Mouse (Mus musculus): Measurements from ENCODE around the gene Tagln3. TPM values are rescaled to one million over a fixed set of nuclear protein-coding genes. Genes with fewer than 3 reads are reported as not detected.

The Tagln3 gene
- 100 to 1,000 TPM; 282 to 335 (median 308) TPM for total RNA-seq (2022)

DNA sequence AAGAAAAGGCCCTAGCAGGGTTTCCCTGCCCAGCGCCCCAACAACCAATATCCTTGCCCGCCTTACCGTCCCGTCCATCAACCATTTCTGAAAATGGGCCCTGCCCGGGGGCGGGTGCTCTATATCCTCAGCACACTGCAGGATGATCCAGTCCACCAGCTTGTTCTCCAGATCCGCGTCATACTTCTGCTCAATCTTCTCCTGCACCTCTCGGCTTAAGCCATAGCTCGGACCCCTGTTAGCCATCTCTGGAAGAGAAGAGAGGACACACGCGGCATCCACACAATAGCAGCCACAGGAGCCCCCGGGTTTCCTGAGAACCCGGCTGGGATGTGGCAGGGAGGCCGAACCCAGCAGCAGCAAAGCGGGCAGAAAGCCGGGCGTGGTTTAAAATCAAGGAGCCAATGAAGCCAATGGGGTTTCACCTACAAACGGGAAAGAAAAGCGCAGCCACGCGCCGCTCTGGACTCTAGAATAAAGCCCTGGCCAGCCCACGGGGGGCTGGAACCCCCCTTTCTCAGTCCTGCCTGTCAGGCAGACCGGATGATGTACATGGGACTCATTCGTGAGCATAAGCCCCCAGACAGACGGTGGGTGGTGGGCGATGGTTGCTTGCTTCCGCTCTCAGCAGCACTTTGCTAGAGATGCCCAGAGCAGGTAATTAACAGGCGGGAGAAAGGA, at the start of gene Tagln3:
TSS of gene Tagln3 (minus strand) at position 548 of the 681 bp plus-strand sequence.
- peak; percentile 75 to 77 for DNase-seq (ENCODE audit: low spot score in 2 of 2)

DNA sequence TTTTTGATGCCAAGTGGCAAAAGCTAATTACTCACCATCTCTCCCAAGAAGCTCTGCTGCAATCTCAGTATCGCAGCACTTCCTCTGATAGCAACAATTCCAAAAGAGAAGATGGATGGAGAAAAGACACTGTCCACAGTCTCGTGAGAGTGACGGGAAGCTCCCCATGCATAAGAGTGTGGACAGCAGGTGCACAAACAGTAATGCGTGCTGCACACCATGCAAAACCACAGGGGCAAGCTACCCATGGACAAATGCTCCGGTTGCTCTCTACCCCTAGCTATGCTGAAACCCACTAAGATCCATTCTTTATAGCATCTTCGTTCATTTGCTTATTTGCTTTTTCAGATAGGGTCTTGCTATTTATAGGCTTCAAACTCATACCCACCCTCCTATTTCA, 46.5 kb upstream of the Tagln3 start:
- no peak for DNase-seq (ENCODE audit: low spot score in 2 of 2)

DNA sequence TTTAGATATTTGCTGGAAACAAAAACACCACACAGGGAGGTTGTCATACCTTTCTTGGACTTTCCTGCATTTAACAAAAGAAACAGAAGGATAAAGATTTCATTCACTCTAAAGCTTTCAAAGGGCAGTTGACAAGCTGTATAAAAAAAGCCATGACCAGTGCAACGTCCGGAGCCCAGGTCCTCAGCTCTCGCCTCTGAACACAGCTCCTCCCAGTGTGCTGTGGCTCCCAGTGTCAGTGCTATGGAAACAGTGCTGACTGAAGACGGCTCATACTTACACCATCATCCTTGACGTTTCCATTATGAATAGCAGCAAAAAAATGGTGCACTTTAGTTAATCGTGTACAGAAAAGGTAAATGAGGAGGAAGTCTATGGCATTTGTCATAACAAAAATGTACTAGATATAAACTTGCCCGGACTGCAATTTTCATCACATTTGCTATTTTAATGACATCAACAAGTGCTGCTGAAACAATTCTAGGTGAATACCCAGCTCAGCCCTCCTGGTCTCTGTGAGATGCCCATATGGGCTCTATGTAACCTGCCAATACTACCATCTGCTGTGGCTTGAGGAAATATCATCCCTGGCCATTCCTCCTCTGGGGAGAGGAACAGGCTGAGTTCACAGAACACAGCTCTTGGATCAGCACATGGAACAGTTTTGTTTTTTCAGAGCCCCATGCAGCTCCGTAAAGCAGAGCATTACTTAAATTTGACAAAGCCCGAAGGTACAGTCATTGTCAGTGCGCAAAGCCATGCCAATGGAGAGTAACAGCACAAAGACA, 43.6 kb upstream of the Tagln3 start:
- no peak for DNase-seq (ENCODE audit: low spot score in 2 of 2)

DNA sequence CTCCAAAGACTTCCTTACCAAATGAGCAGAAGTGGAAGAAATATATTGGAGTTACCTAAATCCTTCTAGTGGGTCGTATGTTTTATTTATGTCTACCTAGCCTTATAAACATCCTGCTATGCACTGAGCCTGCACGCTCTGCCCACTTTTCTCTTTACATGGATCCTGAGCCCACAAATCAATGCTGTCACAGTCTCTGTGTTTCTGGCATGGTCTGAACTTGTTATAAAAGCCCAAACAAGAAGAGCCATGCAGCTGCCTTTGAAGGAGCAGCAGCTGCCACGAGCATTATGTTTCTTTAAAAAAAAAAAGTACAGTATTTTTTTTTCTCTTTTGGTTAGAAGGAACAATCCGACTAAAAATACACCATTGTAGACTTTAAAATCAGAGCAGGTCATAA, 43.0 kb upstream of the Tagln3 start:
- DNase-seq (ENCODE audit: low spot score in 2 of 2), result no peak

DNA sequence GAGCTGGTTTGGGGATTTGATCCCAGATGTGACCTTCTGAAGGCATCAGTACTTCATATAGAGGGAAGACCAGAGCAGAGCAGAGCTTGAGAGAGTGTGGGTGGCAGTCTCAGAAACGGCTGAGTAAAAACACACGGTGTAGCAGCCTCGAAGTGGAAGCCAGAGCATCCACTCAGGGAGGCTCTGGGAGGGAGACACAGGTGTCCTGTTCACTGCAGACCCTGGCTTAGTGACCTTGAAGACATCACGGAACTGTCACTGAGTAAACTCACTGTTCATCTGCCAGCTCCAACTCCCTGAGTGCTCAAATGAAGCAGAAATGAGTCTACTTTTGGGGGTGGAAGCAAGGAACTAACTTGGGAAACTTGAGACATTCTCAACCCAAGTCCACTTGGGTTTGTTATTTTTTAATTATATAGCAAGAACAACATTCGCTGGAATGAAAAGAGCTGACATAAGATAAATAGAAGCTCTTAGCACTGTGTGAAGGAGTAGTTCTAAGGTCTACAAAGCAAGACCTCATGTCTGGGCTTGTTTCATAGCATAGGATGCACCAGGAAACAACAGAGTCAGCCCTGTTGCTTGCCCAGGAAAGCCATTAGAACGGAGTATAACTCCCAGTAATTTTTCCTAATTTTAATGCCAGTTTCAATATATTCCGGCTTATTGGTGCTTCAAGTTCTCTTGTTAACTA, 41.5 kb upstream of the Tagln3 start:
- no peak for DNase-seq (ENCODE audit: low spot score in 2 of 2)

DNA sequence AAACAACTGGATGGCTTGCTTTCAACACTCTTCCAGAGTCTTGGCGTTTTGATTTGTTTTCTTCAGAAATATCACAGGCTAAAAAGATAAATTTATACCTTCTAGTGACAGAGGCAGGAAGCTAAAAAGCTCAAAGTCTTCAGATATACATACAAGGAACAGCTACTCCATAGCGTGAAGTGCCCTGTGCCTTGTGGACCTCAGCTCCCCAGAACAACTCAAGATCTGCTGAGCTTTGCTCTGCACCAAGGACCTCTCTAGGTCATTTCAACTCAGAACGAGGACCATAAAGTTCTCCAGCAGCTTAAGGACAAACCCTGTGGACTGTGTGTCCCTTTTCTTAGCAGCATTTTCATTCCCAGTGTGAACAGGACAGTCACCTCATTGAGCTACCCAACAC, 40.7 kb upstream of the Tagln3 start:
- no peak for DNase-seq (ENCODE audit: low spot score in 2 of 2)

DNA sequence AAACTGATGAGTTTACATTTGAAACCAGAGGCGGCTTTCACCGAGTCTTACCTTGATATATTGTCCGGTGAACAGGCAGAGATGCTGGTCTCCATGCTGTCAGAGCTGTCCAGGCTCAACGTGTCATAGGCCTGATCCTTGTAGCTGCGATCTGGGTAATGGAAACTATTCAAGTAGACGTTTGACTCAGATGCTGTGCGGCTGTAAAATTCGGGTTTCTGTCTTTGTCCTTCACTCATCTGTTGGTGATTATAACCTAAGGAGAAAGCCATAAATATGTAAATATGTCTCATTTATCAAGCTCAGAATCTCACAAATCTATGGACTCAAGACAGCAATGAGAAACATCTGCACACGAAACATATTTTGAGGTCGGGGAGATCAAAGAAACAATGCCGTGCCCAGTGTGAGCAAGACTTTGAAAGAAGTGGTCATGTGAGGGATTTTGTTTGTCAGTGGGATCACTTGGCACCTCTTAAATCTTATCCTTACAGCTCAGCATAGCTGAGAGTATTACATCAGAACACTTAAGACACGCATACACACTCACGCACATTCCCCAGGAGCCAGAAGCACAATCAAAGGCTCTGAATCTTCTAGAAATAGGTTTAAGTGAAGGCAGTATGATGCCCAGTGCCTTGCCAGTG, 38.6 kb upstream of the Tagln3 start:
- DNase-seq (ENCODE audit: low spot score in 2 of 2), result no peak

DNA sequence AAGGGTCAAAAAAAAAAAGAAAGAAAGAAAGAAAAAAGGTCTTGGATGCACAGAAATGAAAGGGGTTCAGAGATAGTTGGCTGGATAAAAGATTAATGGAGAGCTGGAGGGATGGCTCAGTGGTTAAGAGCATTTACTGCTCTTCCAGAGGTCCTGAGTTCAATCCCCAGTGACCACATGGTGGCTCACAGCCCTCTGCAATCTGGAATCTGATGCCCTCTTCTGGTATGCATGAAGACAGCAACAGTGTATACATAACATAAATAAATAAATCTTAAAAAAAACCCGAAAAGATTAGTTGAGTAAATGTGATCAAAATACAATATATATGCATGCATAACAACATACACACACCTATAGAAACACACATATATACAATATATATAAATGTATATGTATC, 37.0 kb upstream of the Tagln3 start:
- DNase-seq (ENCODE audit: low spot score in 2 of 2), result no peak

DNA sequence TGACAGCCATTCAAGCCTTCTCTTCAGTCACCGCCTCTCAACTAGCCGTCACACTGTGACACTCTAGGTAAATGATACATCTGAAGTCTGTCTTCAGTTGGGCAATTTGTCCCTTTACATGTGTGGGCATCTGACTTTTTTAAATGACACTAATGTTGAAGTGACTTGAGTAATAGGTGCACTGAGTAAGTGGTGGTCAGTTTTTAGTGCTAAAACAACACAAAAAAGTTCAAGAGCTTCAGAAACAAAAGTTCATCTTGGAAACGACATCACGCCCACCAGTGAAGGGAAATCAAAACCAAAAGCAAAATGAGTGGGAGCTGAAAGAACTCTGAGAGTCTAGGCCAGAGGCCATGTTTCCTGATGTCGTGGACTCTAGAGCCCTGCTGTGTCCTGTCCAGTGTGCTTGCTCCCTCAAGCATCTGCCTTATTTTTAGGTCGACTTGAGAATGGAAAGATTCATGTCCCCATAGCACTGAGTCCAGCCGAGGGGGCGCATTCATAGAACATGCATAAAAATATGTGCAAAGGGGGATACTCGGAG, 34.4 kb upstream of the Tagln3 start:
- DNase-seq (ENCODE audit: low spot score in 2 of 2), result no peak

DNA sequence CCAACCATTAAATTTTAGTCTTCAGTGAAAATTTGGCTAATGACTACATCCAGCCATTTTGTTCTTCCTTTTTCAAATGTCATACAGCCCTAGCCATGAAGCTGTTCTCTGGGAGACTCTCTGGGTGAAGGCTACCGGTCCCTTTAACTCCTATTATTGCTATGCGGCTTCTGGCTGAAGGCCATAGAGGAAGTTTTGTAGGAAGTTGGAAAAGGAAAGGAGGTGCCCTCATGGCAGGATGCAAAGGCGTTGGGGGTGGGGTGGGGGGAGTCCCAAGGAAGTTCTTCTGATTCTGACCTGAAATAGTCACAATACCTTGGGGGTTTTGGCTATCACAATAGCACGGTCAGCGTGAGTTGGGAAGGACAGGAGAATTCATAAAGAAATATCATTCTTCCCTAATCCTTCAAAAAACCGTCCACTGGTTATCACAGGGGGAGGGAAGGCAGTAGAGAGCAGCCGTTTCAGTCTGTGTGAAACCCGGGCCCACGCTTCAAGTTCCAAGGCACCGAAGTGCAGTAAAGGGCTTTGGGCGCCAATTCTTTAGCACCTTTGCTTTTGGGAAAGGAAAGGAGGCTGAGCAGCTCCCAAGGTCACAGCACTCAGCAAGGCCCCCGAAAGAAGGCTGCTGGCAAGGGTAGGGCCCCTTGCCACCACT, 33.1 kb upstream of the Tagln3 start:
- DNase-seq (ENCODE audit: low spot score in 2 of 2), result no peak

DNA sequence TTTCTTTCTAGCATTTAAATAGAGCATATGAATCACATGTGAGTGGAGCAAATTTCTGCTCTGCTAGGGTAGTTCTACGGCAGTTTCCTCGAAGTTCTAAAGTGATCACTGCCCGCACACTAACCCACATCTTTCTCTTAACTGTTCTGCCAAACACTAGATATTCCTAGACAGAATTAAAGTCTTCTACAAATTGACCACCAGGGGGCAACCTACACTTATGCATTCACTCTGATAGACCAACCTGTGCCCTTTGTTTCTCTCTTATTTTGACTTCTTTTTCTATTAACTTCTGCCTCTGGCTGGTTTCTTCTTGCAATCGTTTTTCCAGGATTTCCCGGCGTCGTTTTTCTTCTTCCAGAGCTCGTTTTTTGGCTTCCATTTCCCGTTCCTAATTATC, 32.4 kb upstream of the Tagln3 start:
- no peak for DNase-seq (ENCODE audit: low spot score in 2 of 2)

DNA sequence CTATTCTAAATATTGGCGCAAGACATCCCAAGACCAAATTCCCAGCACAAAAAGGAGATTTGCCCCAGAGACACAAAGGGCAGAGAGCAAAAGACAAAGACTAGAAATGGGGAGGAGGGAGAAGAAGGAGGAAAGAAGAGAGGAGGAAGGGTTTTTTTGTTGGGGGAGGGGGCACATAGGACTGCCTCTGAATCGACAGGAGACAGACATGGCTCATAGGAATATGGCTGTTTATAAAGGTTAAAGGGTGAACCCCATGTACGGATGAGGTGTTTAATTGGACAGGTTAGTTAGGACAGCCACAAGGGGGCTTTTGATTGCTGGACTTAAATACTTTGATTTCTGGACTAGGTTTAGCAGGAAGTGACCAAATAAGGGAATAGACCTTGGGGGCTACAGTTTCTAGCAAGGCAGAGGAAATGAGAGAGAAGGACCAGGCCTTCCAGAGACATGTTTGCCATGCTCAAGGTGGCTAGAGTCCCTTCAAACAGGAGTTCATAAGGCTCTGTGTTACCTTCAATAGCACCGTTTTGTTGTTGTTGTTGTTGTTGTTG, 19.3 kb upstream of the Tagln3 start:
- DNase-seq (ENCODE audit: low spot score in 2 of 2), result no peak

DNA sequence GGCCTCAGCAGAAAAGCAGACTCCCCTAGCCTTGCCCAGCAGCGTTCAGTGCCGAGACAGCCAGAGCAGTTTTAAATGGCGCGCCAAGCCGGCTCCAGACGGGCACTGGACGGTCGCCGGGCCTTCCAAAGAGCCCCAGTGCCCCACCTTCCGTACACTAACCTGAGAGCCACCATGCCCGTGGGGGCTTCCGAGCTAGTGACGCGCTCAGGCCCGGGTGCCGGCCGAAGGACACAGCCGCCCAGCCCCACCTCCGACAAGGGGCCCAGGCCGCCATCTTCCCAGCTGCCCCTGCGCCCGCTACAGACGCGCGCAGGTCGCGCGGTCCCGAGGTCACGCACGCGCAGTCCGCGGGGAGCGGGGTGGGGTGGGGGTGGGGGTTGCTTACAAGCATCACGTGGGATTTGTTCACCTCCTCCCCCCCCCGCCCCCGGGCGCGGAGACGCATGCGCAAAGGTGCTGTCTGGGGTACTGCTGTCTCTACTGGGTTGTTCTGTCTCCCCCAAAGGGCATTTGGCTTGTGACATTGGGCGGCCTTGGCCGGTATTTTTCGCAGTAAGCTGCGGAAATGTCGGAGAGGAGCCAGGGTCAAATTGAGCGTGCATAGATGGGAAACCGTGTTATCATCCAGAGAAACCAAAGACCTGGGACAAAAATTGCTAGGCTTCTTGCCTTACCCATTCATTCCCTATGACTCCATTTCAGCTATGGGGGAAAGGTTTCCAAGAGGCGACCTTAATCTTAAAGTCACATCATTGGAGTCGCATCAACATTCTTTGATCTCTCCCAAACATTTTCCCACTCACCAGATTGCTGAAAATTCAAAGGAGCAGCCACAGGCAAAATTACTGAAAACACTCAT, 18.4 kb upstream of the Tagln3 start, which contains the start of gene Abhd10:
TSS of gene Abhd10 (minus strand) at position 341 of the 862 bp plus-strand sequence.
- DNase-seq (ENCODE audit: low spot score in 2 of 2), result peak; percentile 94 to 96

DNA sequence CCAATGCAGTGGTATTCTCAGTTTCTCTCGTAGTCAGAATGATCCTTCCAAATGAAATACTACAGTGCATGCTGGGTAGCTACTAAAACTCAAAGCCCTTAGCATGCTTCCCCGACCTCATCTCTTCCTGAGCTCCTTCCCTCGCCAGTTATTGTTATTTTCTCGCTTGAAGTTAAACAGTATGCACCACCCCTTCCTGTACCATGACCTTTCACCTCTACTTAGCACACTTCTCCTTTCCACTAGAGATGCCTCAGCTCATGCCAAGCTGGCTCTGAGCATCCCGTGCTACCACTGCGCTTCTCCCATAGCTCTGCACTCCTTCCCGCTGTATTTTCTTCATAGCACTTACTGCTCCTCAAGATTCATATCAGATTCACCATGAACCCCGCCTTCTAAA, 13.5 kb upstream of the Tagln3 start:
- no peak for DNase-seq (ENCODE audit: low spot score in 2 of 2)

DNA sequence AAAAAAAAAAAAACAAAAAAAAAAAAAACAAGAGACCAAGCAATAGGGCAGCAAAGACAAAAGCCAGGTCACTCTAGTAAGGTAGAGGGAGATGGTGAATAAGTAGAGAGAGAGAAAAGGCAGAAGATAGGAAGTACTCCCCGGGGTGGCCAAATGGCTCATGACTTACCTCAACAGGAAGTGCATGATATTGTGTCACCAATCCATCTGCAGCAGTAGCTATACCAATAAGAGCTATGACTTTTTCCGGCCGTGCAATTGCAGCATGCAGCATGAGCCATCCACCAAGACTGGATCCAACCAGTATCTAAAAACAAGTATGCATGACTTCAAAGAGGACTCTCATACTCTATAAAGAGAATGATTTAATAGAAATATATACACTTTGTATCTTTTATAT, 12.3 kb upstream of the Tagln3 start:
- no peak for DNase-seq (ENCODE audit: low spot score in 2 of 2)

DNA sequence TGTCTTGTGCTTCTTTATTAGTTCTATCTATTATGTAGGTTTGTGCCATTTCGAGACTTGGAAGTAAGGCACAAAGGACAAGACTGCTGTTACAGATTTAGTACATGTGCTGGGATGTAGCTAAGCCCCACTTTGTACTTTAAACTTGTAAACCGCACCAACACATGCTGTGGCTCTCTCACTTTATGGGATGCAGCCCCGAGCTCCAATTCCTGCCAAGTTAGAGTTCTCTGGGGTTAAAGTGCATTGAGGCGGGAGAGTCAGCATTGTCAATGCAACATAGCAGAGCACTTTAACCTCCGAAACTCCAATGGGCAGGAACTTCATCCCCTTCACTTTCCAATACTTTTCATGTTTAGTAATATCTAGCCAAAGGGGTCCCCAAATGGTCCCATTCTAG, 4.8 kb upstream of the Tagln3 start:
- DNase-seq (ENCODE audit: low spot score in 2 of 2), result no peak

DNA sequence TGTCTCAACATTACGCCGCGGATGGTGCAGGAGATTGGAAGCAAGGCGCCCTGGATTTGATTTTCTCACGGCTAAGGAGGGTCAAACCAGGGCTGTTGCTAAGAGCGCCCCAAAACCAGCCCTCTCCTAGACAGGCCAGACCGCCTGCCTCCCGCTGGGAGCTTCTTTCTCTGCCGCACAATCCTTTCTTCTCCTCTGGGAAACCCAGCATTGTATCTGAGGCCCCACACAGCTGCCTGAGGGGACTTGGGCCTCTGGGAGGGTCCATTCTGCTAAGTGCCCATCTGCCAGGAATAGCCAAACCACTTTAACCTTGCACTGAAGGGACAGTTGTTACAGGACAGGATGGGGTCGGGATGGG, 314 bp upstream of the Tagln3 start:
- peak in 1 of 2 experiments; percentile 41 for DNase-seq (ENCODE audit: low spot score in 2 of 2)

DNA sequence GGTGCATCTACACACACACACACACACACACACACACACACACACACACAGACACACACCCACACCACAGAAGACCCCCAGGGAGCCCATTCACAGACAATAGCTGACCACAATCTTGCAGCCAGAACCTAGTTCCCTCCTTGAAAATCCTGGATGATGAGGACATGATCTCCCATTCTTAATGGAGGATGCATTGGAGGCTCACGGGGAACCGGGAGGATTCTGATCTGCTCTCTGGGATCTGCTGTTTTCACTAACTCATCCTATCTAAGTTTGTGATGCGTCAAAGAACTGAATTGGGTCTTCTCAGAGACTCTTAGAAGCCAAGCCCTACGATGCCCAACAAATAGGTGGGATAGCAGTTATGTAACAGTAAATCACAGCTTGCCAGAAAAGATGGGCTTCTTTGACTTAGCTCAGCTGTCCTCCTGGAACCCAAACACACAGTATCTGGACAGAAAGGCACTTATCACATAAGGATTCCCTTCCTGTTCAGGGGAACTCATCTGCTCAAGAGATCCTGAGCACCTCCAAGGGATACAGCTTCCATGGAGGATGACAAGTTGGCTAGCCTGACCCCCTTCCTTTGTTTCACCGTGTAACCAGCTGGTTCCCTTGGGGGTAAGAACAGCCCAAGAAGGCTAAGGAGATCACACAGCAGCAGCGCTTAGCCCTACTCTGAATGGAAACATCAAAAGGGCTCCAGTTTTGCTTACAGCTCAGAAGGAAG, 1.1 kb downstream of the Tagln3 start:
- peak in 1 of 2 experiments; percentile 45 for DNase-seq (ENCODE audit: low spot score in 2 of 2)

DNA sequence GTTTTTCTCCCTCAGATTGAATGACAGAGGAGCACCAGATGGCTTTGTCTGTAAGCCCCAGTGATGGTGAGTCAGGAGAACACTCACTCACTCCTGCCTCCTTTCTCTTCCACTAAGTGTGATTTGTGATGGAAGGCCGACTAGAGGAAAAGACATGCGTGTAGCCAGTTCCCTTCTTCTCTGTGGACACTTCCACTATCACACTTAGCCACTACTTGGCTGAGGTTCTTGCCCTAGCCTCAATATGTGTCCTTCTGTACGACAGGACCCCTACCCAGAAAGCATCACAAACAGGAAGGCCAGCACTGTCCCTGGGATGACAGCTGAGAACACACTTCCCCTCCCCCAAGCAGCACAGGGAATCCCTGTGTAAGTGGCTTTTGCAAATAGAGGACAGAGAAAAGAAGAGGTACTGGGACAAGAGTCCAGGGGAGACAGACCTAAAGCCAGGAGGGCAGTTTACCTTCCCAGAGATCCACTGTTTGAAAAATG, 1.9 kb downstream of the Tagln3 start:
- DNase-seq (ENCODE audit: low spot score in 2 of 2), result no peak

Measured in left cerebral cortex, adult 8-10 months (tissue).